Mouse (Mus musculus): ENCODE measurements around the gene Nxn.

- TF ChIP-seq CTCF (conservative IDR thresholded peaks at IDR 0.05; ENCODE audit: insufficient read depth, insufficient read length, low read depth, low read length), result no peak
- no peak for TF ChIP-seq POLR2A (IDR thresholded peaks at IDR 0.05; ENCODE audit: low read depth, low read length)
These were observed 61.7 kb downstream of the Nxn start for GRCm38 (mm10) chr11:76337236-76337635.

Measured in kidney, adult 2 months (tissue).